Mouse (Mus musculus) heart, postnatal 14 days (tissue): ENCODE measurements around the gene Leng1. TPM values are rescaled to one million over a fixed set of nuclear protein-coding genes. Genes with fewer than 3 reads are reported as not detected.
"Not testable (repeated sequence)": the region's sequence is repeated elsewhere in the genome, so short reads cannot be mapped to it uniquely, and the experiment has no call there.

ENCODE experiments used
- DNase-seq, 2 experiments: peaks; one replicate each; pipeline ENCODE4 v3.0.0; 2021 to 2022
- intact Hi-C: fragments of 180-260 bp; cut with DNase I; formaldehyde crosslinking; loops from one replicate; pipeline ENCODE4 v1.15.1; 2025
- long read RNA-seq, 2 experiments: library from polyadenylated mRNA; stranded (forward); transcript quantifications; one replicate each; pipeline ENCODE4 v2.0.0; 2021
- total RNA-seq, 2 experiments: library from RNA; stranded (reverse); gene quantifications; 2 replicates each; pipeline ENCODE4 v1.2.3; 2021

The Leng1 gene
- total RNA-seq = 1 to 10 TPM; 8.5 to 9.6 TPM
- long read RNA-seq, experiment 1, transcript Leng1-201 (4 exons, 2,222 nt) = major isoform, 24 of 26 reads
- long read RNA-seq, experiment 1, partial matches to known transcripts = 1 of 26 reads
- long read RNA-seq, experiment 1, other reads (novel, unspliced or antisense) = 1 of 26 reads
- long read RNA-seq, experiment 2, transcript Leng1-201 (4 exons, 2,222 nt) = major isoform, 18 of 20 reads
- long read RNA-seq, experiment 2, partial matches to known transcripts = 0 of 20 reads
- long read RNA-seq, experiment 2, other reads (novel, unspliced or antisense) = 2 of 20 reads

- peak; percentile 94 to 96 for DNase-seq
- intact Hi-C loops = loop anchor here (5.0 to 10.0 kb wide), 2 partner anchors 58 to 479 kb away; no protein-coding TSS in a partner anchor
Observed at GRCm38 (mm10) chr7:3665215-3666114, at the start of gene Leng1. Leng1 (minus strand) TSS chr7:3665840.

GRCm38 (mm10) chr7:3715249-3715648 is 49.6 kb upstream of the Leng1 start:
- intact Hi-C loops = no loop called here
- no peak for DNase-seq

GRCm38 (mm10) chr7:3712264-3712942 is 46.8 kb upstream of the Leng1 start:
- DNase-seq = no peak
- intact Hi-C loops = no loop called here

GRCm38 (mm10) chr7:3709000-3709399 is 43.4 kb upstream of the Leng1 start:
- no peak for DNase-seq
- intact Hi-C loops = no loop called here

GRCm38 (mm10) chr7:3708447-3708980 is 42.9 kb upstream of the Leng1 start:
- intact Hi-C loops = not testable (repeated sequence)

GRCm38 (mm10) chr7:3707568-3708413 is 42.2 kb upstream of the Leng1 start:
- DNase-seq = no peak
- intact Hi-C loops = no loop called here

More at GRCm38 (mm10) chr7:3708447-3708980, 42.9 kb upstream of the Leng1 start:
- not testable (repeated sequence) for DNase-seq

- DNase-seq = no peak
- intact Hi-C loops = no loop called here
Observed at GRCm38 (mm10) chr7:3707027-3707426, 41.4 kb upstream of the Leng1 start.

GRCm38 (mm10) chr7:3706343-3706934 is 40.8 kb upstream of the Leng1 start:
- DNase-seq = no peak
- intact Hi-C loops = no loop called here

GRCm38 (mm10) chr7:3705911-3706310 is 40.3 kb upstream of the Leng1 start:
- intact Hi-C loops = no loop called here

GRCm38 (mm10) chr7:3705461-3705860 is 39.8 kb upstream of the Leng1 start:
- DNase-seq, intact Hi-C loops: not testable (repeated sequence)

More at GRCm38 (mm10) chr7:3705911-3706310, 40.3 kb upstream of the Leng1 start:
- no peak for DNase-seq

- intact Hi-C loops = loop anchor here (5.0 kb wide), 1 partner anchor 72 kb away; no protein-coding TSS in a partner anchor
- DNase-seq = no peak
Observed at GRCm38 (mm10) chr7:3704475-3704874, 38.8 kb upstream of the Leng1 start.

- intact Hi-C loops = loop anchor here (5.0 kb wide), 1 partner anchor 72 kb away; no protein-coding TSS in a partner anchor
- DNase-seq = peak; percentile 96 to 97
Observed at GRCm38 (mm10) chr7:3703879-3704441, 38.3 kb upstream of the Leng1 start, which contains the start of gene Rps9. Rps9 (plus strand) TSS chr7:3703993.

- no peak for DNase-seq
- intact Hi-C loops = loop anchor here (5.0 kb wide), 1 partner anchor 71 kb away; no protein-coding TSS in a partner anchor
Observed at GRCm38 (mm10) chr7:3703148-3703878, 37.7 kb upstream of the Leng1 start.

- intact Hi-C loops = no loop called here
- no peak for DNase-seq
Observed at GRCm38 (mm10) chr7:3698471-3698870, 32.8 kb upstream of the Leng1 start.

- intact Hi-C loops = not testable (repeated sequence)
- peak in 1 of 2 experiments; percentile 27 for DNase-seq
Observed at GRCm38 (mm10) chr7:3694949-3695305, 29.3 kb upstream of the Leng1 start.

- intact Hi-C loops = no loop called here
- peak; percentile 71 for DNase-seq
Observed at GRCm38 (mm10) chr7:3694076-3694948, 28.7 kb upstream of the Leng1 start.

- DNase-seq = no peak
Observed at GRCm38 (mm10) chr7:3693809-3694075, 28.1 kb upstream of the Leng1 start.

More at GRCm38 (mm10) chr7:3693809-3694075, 28.1 kb upstream of the Leng1 start:
- intact Hi-C loops = loop anchor here (2.0 kb wide), 1 partner anchor 49 kb away; the partner anchor contains the start of gene Cnot3
